Mouse (Mus musculus) thymus, adult 2 months (tissue): ENCODE results near the gene Sh3pxd2a. TPM values are rescaled to one million over a fixed set of nuclear protein-coding genes. Genes with fewer than 3 reads are reported as not detected.

ENCODE experiments used
- DNase-seq: peaks from one replicate; pipeline ENCODE4 v3.0.0; 2021
- H3K27ac ChIP-seq: fragments of 200-500 bp; 2 replicates; pipeline ENCODE4 v1.5.1; 2012; ENCODE audit warnings: low read length, control low read depth; ENCODE audit not compliant: control insufficient read depth, insufficient read depth
- H3K27me3 ChIP-seq: fragments of 200-500 bp; 2 replicates; pipeline ENCODE4 v1.6.1; 2012; ENCODE audit warnings: mild to moderate bottlenecking, low read length, moderate library complexity, mixed read lengths; ENCODE audit not compliant: control insufficient read depth, insufficient read depth
- H3K36me3 ChIP-seq: fragments of 200-500 bp; 2 replicates; pipeline ENCODE4 v1.6.1; 2012; ENCODE audit warnings: mild to moderate bottlenecking, low read length, moderate library complexity; ENCODE audit not compliant: control insufficient read depth, insufficient read depth
- H3K4me1 ChIP-seq: fragments of 200-500 bp; replicated peaks from 2 replicates; pipeline ENCODE4 v1.6.1; 2012; ENCODE audit warnings: low read length; ENCODE audit not compliant: control insufficient read depth, insufficient read depth
- H3K4me3 ChIP-seq: fragments of 200-500 bp; 2 replicates; pipeline ENCODE4 v1.5.1; 2012; ENCODE audit warnings: mild to moderate bottlenecking, low read length, control low read depth, moderate library complexity; ENCODE audit not compliant: control insufficient read depth, insufficient read depth
- CTCF ChIP-seq: fragments of 200-500 bp; IDR thresholded peaks from 2 replicates; pipeline ENCODE4 v1.5.1; 2012; ENCODE audit warnings: mild to moderate bottlenecking, control low read depth, low read length, moderate library complexity, borderline replicate concordance; ENCODE audit not compliant: control insufficient read depth, poor library complexity, insufficient read depth; ENCODE audit errors: extremely low read depth
- POLR2A ChIP-seq: fragments of 200-500 bp; IDR thresholded peaks from 2 replicates; pipeline ENCODE4 v1.6.1; 2012; ENCODE audit warnings: mild to moderate bottlenecking, low read length, control low read depth, moderate library complexity; ENCODE audit not compliant: control insufficient read depth, poor library complexity, insufficient read depth; ENCODE audit errors: extremely low read depth
- WGBS: fragments of 180-500 bp; shearing (Covaris S2); methylation state at CpG from one replicate; pipeline ENCODE4 v1.1.7; 2018; 5-methylcytosine and 5-hydroxymethylcytosine counted together
- polyA plus RNA-seq: library from polyadenylated mRNA; depleted of rRNA; stranded (reverse); fragments of >200 nt; gene quantifications from 2 replicates; pipeline ENCODE4 v1.2.3, GENCODE M21; 2012

Sh3pxd2a gene
- polyA plus RNA-seq, 1 experiment: 19.4 TPM

DNA sequence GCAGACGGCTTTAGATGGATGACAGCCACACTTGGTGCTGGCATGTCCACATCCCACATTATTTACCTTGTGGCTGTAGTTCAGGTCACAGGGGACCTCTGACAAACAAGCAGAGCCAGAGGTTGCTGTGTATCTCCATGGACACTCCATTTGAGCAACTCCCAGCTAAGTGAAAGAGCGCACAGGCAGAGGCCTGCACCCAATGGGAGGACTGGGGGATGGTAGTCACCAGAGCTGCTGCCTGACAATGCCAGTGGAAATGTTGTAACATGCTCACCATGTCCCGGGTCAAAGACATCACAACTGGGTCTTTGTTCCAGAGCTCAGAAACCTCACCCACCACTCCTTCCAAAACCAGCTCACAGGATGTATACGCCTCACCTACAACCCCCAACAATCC is 153.0 kb downstream of the Sh3pxd2a start:
- no peak for TF ChIP-seq CTCF
- TF ChIP-seq POLR2A: no peak
- Histone ChIP-seq H3K27ac (no peak overlapping the region), H3K4me1 (peaks cover 3% of the 10 kb centered on the region; the same call in 1 of the 2 replicates), H3K27me3 (no peaks in the 10 kb centered on the region), H3K4me3 (no peak overlapping the region), H3K36me3 (no peaks in the 10 kb centered on the region)
- 93% methylated on average over 4 of the region's 4 CpGs for WGBS
- DNase-seq: no peak

GRCm38 (mm10) chr19:47309824-47310223 is 154.4 kb downstream of the Sh3pxd2a start:
- H3K27me3 ChIP-seq: no peaks in the 10 kb centered on the region
- H3K27ac ChIP-seq: no peak overlapping the region
- DNase-seq: no peak
- peaks cover under 1% of the 10 kb centered on the region; the same call in 1 of the 2 replicates for H3K4me1 ChIP-seq
- TF ChIP-seq CTCF (no peak), POLR2A (no peak)
- no peak overlapping the region for H3K4me3 ChIP-seq
- no peaks in the 10 kb centered on the region for H3K36me3 ChIP-seq
- WGBS: 96% methylated on average over 12 of the region's 12 CpGs

GRCm38 (mm10) chr19:47306917-47307315 is 157.3 kb downstream of the Sh3pxd2a start:
- H3K27ac ChIP-seq: no peak overlapping the region

GRCm38 (mm10) chr19:47306128-47306916 is 157.9 kb downstream of the Sh3pxd2a start:
- 96% methylated on average over 14 of the region's 14 CpGs for WGBS
- TF ChIP-seq POLR2A: no peak
- no peak for TF ChIP-seq CTCF
- H3K36me3 ChIP-seq: no peaks in the 10 kb centered on the region
- H3K4me3 ChIP-seq: no peak overlapping the region
- no peaks in the 10 kb centered on the region for H3K27me3 ChIP-seq
- DNase-seq: no peak
- H3K27ac ChIP-seq: no peak overlapping the region
- no peaks in the 10 kb centered on the region for H3K4me1 ChIP-seq

More at GRCm38 (mm10) chr19:47306917-47307315, 157.3 kb downstream of the Sh3pxd2a start:
- 94% methylated on average over 8 of the region's 8 CpGs for WGBS
- no peak for TF ChIP-seq POLR2A
- Histone ChIP-seq H3K4me1 (no peaks in the 10 kb centered on the region), H3K27me3 (no peaks in the 10 kb centered on the region), H3K36me3 (no peaks in the 10 kb centered on the region), H3K4me3 (no peak overlapping the region)
- no peak for DNase-seq

GRCm38 (mm10) chr19:47305401-47305800 is 158.8 kb downstream of the Sh3pxd2a start:
- Histone ChIP-seq H3K27me3 (no peaks in the 10 kb centered on the region), H3K4me3 (no peak overlapping the region), H3K4me1 (no peaks in the 10 kb centered on the region), H3K27ac (no peak overlapping the region), H3K36me3 (no peaks in the 10 kb centered on the region)
- WGBS: 97% methylated on average over 10 of the region's 10 CpGs
- DNase-seq: no peak
- TF ChIP-seq POLR2A (no peak), CTCF (no peak)

GRCm38 (mm10) chr19:47304170-47304745 is 159.9 kb downstream of the Sh3pxd2a start:
- WGBS: 94% methylated on average over 5 of the region's 5 CpGs
- no peak for DNase-seq
- TF ChIP-seq CTCF (no peak), POLR2A (no peak)
- Histone ChIP-seq H3K27ac (no peak overlapping the region), H3K4me1 (no peaks in the 10 kb centered on the region), H3K27me3 (no peaks in the 10 kb centered on the region), H3K36me3 (no peaks in the 10 kb centered on the region), H3K4me3 (no peak overlapping the region)

DNA sequence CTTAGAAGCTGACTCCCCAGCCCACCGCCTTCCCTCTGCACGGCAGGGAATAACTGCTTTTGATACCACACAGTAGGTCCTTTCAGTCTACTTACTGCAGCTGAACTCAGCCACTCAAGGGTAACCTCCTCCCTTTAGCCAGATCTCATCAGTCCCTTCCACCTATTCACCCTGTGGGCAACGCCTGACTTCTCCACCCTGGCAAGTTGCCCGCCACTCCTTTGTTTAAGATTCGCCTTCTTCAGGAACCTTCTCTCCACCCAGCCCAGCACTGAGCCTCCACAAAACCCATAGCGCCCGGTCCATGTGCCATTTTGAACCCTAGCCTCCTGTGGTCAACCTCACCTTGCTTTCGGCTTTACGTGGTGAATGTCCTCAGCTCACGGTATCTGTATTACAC is 161.1 kb downstream of the Sh3pxd2a start:
- no peak overlapping the region for H3K27ac ChIP-seq
- no peak overlapping the region for H3K4me3 ChIP-seq
- TF ChIP-seq POLR2A (no peak), CTCF (no peak)
- WGBS: 96% methylated on average over 10 of the region's 10 CpGs
- no peaks in the 10 kb centered on the region for H3K4me1 ChIP-seq
- no peaks in the 10 kb centered on the region for H3K36me3 ChIP-seq
- no peak for DNase-seq
- H3K27me3 ChIP-seq: no peaks in the 10 kb centered on the region
